Mouse (Mus musculus): ENCODE results near the gene Ficd.
A peak's percentile ranks its signal among the peaks of the same experiment; 100 is the strongest.
"Not testable (repeated sequence)": the region's sequence is repeated elsewhere in the genome, so short reads cannot be mapped to it uniquely, and the experiment has no call there.

Gene Ficd

DNA sequence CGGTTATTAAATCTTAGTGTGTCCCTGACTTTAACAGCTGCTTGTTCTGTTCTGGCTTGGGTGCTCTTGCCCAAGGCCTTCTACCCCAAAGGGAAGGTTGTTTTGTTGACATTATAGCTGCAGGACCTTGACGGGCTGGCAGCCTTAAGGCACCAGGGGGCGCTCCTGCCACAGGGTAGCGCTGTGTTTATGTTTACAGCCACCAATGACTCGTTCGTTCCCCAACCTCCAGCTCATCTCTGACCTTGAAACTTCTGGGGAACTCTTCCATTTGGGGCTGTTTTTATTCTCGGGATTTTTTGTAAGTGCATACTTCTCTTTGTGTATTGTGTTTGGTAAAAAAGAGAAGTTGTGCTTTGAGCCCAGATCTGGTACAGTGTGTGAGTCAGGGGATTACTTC, 38.1 kb downstream of the Ficd start:
- DNase-seq (ENCODE audit: low spot score in 2 of 2), result peak; percentile 81 to 89

DNA sequence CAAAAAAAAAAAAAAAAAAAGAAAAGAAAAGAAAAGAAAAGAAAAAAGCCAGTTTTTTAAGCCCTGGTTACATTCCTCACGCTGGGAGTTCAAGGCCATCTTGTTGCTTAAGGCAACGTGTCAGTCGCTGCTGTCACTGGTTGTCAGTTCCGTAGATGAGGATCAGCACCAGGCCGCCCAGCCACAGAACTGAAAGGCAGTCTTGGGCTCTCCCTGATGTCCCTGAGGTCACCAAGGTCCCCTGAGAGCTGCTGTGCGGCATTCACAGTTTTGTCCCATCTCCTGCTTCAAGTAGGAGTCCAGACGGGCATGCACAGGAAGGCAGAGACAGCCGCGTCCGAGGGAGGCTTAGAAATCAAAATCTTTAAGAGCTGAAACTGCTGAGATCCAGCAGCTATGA, 40.0 kb downstream of the Ficd start:
- no peak for DNase-seq (ENCODE audit: low spot score in 2 of 2)

DNA sequence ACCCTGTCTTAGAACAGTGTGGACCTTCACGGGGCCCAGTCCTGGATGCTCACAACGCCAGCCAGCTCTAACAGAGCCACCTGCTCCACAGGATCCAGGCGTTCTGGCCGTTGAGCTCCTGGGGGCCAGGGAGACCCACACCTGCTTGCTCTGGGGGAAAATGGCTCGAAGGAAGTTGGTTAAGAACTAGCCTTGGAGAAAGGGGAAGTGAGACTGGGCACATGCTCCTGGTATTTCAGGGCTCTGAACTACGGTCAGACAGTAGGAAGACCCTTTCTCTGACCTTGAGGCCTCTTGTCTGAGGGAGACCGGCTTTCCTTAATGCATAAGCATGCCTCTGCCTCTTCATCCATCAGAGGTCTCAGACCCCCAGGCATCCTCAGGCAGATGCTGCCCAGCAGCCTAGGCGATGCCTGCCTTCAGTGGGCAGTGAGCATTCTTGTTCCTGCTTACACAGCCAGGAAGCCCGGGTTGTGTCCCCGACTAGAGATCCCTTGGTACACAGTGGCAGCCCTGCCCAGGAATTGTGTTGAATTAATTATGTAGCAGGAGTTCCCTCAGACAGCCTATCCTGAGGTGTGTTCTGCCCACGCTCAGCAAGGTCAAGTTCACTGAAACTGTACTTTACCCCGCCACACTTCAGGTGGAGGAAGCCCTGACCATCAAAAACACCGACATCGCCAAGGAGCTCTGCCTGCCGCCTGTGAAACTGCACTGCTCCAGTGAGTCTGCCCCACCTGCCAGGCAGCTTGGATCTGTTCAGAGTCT, 40.7 kb downstream of the Ficd start:
- no peak for DNase-seq (ENCODE audit: low spot score in 2 of 2)

- DNase-seq (ENCODE audit: low spot score in 2 of 2), result no peak
Observed at GRCm38 (mm10) chr5:113776896-113777226, 41.3 kb downstream of the Ficd start.

- DNase-seq (ENCODE audit: low spot score in 2 of 2), result not testable (repeated sequence)
Observed at GRCm38 (mm10) chr5:113777728-113778127, 42.1 kb downstream of the Ficd start.

GRCm38 (mm10) chr5:113779569-113779968, 44.0 kb downstream of the Ficd start:
- no peak for DNase-seq (ENCODE audit: low spot score in 2 of 2)

GRCm38 (mm10) chr5:113780082-113780752, 44.6 kb downstream of the Ficd start:
- no peak for DNase-seq (ENCODE audit: low spot score in 2 of 2)

DNA sequence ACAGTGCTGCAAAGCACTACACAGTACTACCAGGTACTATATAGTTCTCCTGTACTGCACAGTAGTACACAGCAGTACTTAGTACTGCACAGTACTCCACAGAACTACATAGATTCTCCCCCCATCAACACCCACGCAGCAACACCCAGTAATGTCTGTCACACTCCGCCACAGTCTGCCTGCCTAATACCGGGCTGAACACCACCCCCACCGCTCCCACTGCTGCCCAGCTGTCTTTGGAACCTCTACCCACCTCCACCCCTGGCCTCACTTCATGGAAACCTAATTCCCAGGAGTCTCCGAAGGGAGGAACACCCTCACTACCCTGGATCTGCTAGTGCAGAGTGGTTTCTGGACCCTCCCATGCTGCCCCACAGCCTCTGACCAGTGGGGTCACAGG, 45.2 kb downstream of the Ficd start:
- DNase-seq (ENCODE audit: low spot score in 2 of 2), result no peak

GRCm38 (mm10) chr5:113781254-113781653, 45.7 kb downstream of the Ficd start:
- no peak for DNase-seq (ENCODE audit: low spot score in 2 of 2)

GRCm38 (mm10) chr5:113781875-113782274, 46.3 kb downstream of the Ficd start:
- no peak for DNase-seq (ENCODE audit: low spot score in 2 of 2)

- DNase-seq (ENCODE audit: low spot score in 2 of 2), result no peak
Observed at GRCm38 (mm10) chr5:113782624-113783023, 47.0 kb downstream of the Ficd start.

DNA sequence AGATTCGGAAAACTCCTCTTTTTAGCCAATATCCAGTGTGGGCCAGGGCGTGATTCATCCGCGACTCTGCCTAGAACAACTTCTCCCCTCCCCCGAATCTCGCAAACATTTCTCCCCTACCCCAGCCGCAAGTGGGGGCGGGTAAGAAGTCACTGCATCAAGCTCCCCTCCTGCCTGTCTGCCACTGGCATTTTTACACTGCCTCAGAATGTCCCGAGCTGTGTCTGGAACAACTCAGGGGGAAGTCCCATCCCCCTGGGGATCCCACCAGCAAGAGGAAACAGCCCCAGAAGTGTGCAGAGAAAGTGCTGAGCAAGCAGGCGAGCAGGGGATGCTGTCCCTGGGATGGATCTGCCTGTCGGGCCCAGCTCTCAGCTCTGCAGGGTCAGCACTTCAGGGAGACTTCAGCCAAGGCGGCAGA, 48.0 kb downstream of the Ficd start:
- peak in 1 of 2 experiments; percentile 61 for DNase-seq (ENCODE audit: low spot score in 2 of 2)

- DNase-seq (ENCODE audit: low spot score in 2 of 2), result not testable (repeated sequence)
Observed at GRCm38 (mm10) chr5:113784104-113784503, 48.5 kb downstream of the Ficd start.

DNA sequence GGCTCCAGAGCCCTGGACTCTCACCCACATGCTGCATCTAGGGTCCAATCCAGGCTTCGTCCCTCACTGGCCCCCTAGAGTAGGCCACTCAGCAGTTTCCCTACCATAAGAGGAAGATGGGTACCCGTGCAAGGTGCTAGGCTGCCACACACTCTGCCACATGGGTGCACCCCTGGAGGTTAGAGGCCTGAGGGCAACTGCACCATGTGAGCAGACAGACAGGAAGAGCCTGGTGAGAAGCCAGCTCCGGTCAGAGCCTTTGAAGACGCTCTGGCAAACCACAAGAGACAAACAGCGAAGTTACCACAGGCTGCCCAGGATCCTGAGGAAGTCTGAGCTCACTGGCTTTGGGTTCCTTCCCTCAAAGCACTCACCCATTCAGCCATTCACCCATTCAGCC, 51.4 kb downstream of the Ficd start:
- DNase-seq (ENCODE audit: low spot score in 2 of 2), result no peak

- no peak for DNase-seq (ENCODE audit: low spot score in 2 of 2)
Observed at GRCm38 (mm10) chr5:113788645-113789044, 53.0 kb downstream of the Ficd start.

DNA sequence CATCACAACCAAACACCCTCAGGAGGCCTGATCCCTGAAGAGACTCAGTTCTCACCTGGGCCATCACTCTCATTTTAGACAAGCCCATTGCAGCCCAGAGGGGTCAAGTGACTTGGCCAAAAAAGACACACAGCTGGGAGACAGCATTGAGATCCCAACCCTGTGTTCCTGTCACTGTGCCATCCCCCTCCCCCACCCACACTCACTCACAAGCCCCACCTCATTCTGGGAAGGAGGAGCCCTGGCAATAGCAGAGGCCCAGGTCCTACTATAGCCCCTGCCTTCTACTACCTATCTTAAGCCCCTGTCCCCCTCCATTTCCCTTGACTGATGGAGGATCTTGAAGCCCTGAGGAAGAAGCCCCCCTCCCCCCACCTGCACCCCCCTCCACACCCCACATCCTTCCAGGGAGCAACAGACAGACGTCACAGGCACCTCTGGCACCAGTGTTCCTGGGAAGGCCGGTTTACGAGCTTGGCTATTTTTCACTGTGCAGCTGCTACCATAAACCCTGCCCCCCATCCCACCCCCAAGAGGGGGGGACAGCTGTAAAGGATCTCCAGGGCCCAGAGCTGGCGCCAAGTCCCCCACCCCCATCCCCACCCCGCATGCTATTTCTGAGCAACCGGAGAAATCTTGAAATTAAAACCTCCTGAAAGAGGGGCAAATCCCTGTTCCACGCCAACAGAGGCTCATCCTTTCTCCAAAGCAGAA, 53.6 kb downstream of the Ficd start:
- peak in 1 of 2 experiments; percentile 48 for DNase-seq (ENCODE audit: low spot score in 2 of 2)
